Mouse (Mus musculus) MEL (cell line): ENCODE data around the gene Vwce. TPM values are rescaled to one million over a fixed set of nuclear protein-coding genes. Genes with fewer than 3 reads are reported as not detected.

Experiments used
- DNase-seq: peaks from one replicate; pipeline ENCODE4 v3.0.0; 2011; ENCODE audit warnings: low read depth, low spot score
- H3K27ac ChIP-seq: 2 replicates; pipeline ENCODE4 v1.5.1; 2012; ENCODE audit warnings: low read depth, mild to moderate bottlenecking, control low read depth, low read length, moderate library complexity; ENCODE audit not compliant: control insufficient read depth
- H3K27me3 ChIP-seq, 2 experiments: fragments of 150-350 bp in 1 of 2; sonication (generic) in 1 of 2; 2 replicates each; pipeline ENCODE4 v1.6.1; 2012; ENCODE audit warnings: low read length in 2 of 2, mild to moderate bottlenecking in 2 of 2, improper control_type of control experiment in 1 of 2, moderate library complexity in 1 of 2; ENCODE audit not compliant: insufficient read depth in 2 of 2, control insufficient read depth in 1 of 2
- H3K36me3 ChIP-seq, 2 experiments: 2 replicates each; pipeline ENCODE4 v1.6.1; 2012 to 2014; ENCODE audit warnings: low read length in 2 of 2, improper control_type of control experiment in 1 of 2, inconsistent platforms in 1 of 2, mild to moderate bottlenecking in 1 of 2; ENCODE audit not compliant: insufficient read depth in 2 of 2, control insufficient read depth in 1 of 2
- H3K4me1 ChIP-seq, 2 experiments: fragments of 150-350 bp in 1 of 2; sonication (generic) in 1 of 2; 2 replicates each; pipeline ENCODE4 v1.6.1; 2012; ENCODE audit warnings: low read length in 2 of 2, improper control_type of control experiment in 1 of 2, mild to moderate bottlenecking in 1 of 2; ENCODE audit not compliant: insufficient read depth in 2 of 2, control insufficient read depth in 1 of 2
- H3K4me3 ChIP-seq, 2 experiments: fragments of 150-350 bp in 1 of 2; sonication (generic) in 1 of 2; 2 replicates each; pipeline ENCODE4 v1.5.1; 2012; ENCODE audit warnings: low read depth in 2 of 2, low read length in 2 of 2, mild to moderate bottlenecking in 2 of 2, moderate library complexity in 2 of 2, control low read depth in 1 of 2, improper control_type of control experiment in 1 of 2; ENCODE audit not compliant: control insufficient read depth in 1 of 2, insufficient read depth in 1 of 2
- H3K79me2 ChIP-seq: 2 replicates; pipeline ENCODE4 v1.6.1; 2012; ENCODE audit warnings: mild to moderate bottlenecking, low read length, moderate library complexity; ENCODE audit not compliant: control insufficient read depth, poor library complexity, insufficient read depth
- H3K9ac ChIP-seq: 2 replicates; pipeline ENCODE4 v1.6.1; 2012; ENCODE audit warnings: low read depth, mild to moderate bottlenecking, control low read depth, low read length, moderate library complexity; ENCODE audit not compliant: control insufficient read depth, poor library complexity, severe bottlenecking
- H3K9me3 ChIP-seq: fragments of 150-350 bp; sonication (generic); replicated peaks from 2 replicates; pipeline ENCODE4 v1.6.1; 2012; ENCODE audit warnings: mild to moderate bottlenecking, low read length, improper control_type of control experiment, moderate library complexity; ENCODE audit not compliant: insufficient read depth
- BHLHE40 ChIP-seq: IDR thresholded peaks from 2 replicates; pipeline ENCODE4 v1.6.1; 2012; ENCODE audit warnings: low read depth, mild to moderate bottlenecking, inconsistent platforms, low read length, improper control_type of control experiment, borderline replicate concordance
- CHD1 ChIP-seq: IDR thresholded peaks from 2 replicates; pipeline ENCODE4 v1.6.1; 2012; ENCODE audit warnings: low read depth, mild to moderate bottlenecking, inconsistent platforms, low read length, improper control_type of control experiment
- CHD2 ChIP-seq: IDR thresholded peaks from 2 replicates; pipeline ENCODE4 v1.6.1; 2011; ENCODE audit warnings: low read length, improper control_type of control experiment
- CTCF ChIP-seq, 3 experiments: IDR thresholded peaks in 2 of 3; conservative IDR thresholded peaks in 1 of 3; 2 replicates each; pipeline ENCODE4 v1.5.1; 2011 to 2012; ENCODE audit warnings: low read length in 3 of 3, low read depth in 2 of 3, mild to moderate bottlenecking in 2 of 3, improper control_type of control experiment in 1 of 3, inconsistent platforms in 1 of 3, mixed read lengths in 1 of 3, moderate library complexity in 1 of 3; ENCODE audit not compliant: control insufficient read depth in 1 of 3, insufficient read depth in 1 of 3, poor library complexity in 1 of 3, severe bottlenecking in 1 of 3
- E2F4 ChIP-seq: IDR thresholded peaks from 2 replicates; pipeline ENCODE4 v1.6.1; 2011; ENCODE audit warnings: low read depth, low read length, improper control_type of control experiment, borderline replicate concordance
- ELF1 ChIP-seq: IDR thresholded peaks from 2 replicates; pipeline ENCODE4 v1.6.1; 2014; ENCODE audit warnings: low read depth, mild to moderate bottlenecking, inconsistent platforms, low read length, improper control_type of control experiment, moderate library complexity
- EP300 ChIP-seq, 2 experiments: IDR thresholded peaks; 2 replicates each; pipeline ENCODE4 v1.6.1; 2011; ENCODE audit warnings: improper control_type of control experiment in 2 of 2, low read length in 2 of 2, low read depth in 1 of 2, mild to moderate bottlenecking in 1 of 2
- ETS1 ChIP-seq: IDR thresholded peaks from 2 replicates; pipeline ENCODE4 v1.6.1; 2012; ENCODE audit warnings: low read depth, mild to moderate bottlenecking, inconsistent platforms, low read length, improper control_type of control experiment, moderate library complexity
- GATA1 ChIP-seq: IDR thresholded peaks from 2 replicates; pipeline ENCODE4 v1.6.1; 2011; ENCODE audit warnings: low read depth, low read length, improper control_type of control experiment
- HCFC1 ChIP-seq: IDR thresholded peaks from 2 replicates; pipeline ENCODE4 v1.6.1; 2012; ENCODE audit warnings: low read depth, mild to moderate bottlenecking, inconsistent platforms, low read length, improper control_type of control experiment, moderate library complexity
- JUND ChIP-seq: IDR thresholded peaks from 2 replicates; pipeline ENCODE4 v1.6.1; 2011; ENCODE audit warnings: low read depth, mild to moderate bottlenecking, improper control_type of control experiment, low read length
- MAFK ChIP-seq: IDR thresholded peaks from 2 replicates; pipeline ENCODE4 v1.6.1; 2011; ENCODE audit warnings: low read depth, mild to moderate bottlenecking, low read length, improper control_type of control experiment, borderline replicate concordance
- MAX ChIP-seq: IDR thresholded peaks from 2 replicates; pipeline ENCODE4 v1.6.1; 2011; ENCODE audit warnings: low read length, improper control_type of control experiment
- MEF2A ChIP-seq: IDR thresholded peaks from 2 replicates; pipeline ENCODE4 v1.6.1; 2014; ENCODE audit warnings: low read depth, mild to moderate bottlenecking, inconsistent platforms, low read length, improper control_type of control experiment; ENCODE audit not compliant: poor library complexity, insufficient replicate concordance, severe bottlenecking; ENCODE audit errors: extremely low read depth
- MYB ChIP-seq: IDR thresholded peaks from 2 replicates; pipeline ENCODE4 v1.6.1; 2011; ENCODE audit warnings: mild to moderate bottlenecking, low read depth, low read length, improper control_type of control experiment
- MYC ChIP-seq: IDR thresholded peaks from 2 replicates; pipeline ENCODE4 v1.6.1; 2011; ENCODE audit warnings: low read depth, mild to moderate bottlenecking, low read length, improper control_type of control experiment, moderate library complexity
- NELFE ChIP-seq: IDR thresholded peaks from 2 replicates; pipeline ENCODE4 v1.6.1; 2011; ENCODE audit warnings: low read depth, low read length, improper control_type of control experiment
- POLR2A ChIP-seq, 2 experiments: IDR thresholded peaks; 2 replicates each; pipeline ENCODE4 v1.6.1; 2011 to 2012; ENCODE audit warnings: low read length in 2 of 2, mild to moderate bottlenecking in 2 of 2, control low read depth in 1 of 2, improper control_type of control experiment in 1 of 2, low read depth in 1 of 2, moderate library complexity in 1 of 2; ENCODE audit not compliant: control insufficient read depth in 1 of 2, insufficient read depth in 1 of 2, poor library complexity in 1 of 2
- POLR2AphosphoS2 ChIP-seq: IDR thresholded peaks from 2 replicates; pipeline ENCODE4 v1.6.1; 2011; ENCODE audit warnings: low read length, improper control_type of control experiment
- POLR2AphosphoS5 ChIP-seq: IDR thresholded peaks from 2 replicates; pipeline ENCODE4 v1.6.1; 2012; ENCODE audit warnings: low read depth, borderline replicate concordance, mild to moderate bottlenecking, inconsistent platforms, low read length, moderate library complexity, mixed read lengths
- RAD21 ChIP-seq: IDR thresholded peaks from 2 replicates; pipeline ENCODE4 v1.6.1; 2011; ENCODE audit warnings: mild to moderate bottlenecking, low read depth, low read length, improper control_type of control experiment
- RCOR1 ChIP-seq: IDR thresholded peaks from 2 replicates; pipeline ENCODE4 v1.6.1; 2012; ENCODE audit warnings: low read depth, mild to moderate bottlenecking, inconsistent platforms, low read length, improper control_type of control experiment
- SMC3 ChIP-seq: IDR thresholded peaks from 2 replicates; pipeline ENCODE4 v1.6.1; 2011; ENCODE audit warnings: low read depth, low read length, improper control_type of control experiment
- TAL1 ChIP-seq: IDR thresholded peaks from 2 replicates; pipeline ENCODE4 v1.6.1; 2012; ENCODE audit warnings: mild to moderate bottlenecking, inconsistent platforms, low read length, moderate library complexity, mixed read lengths
- USF1 ChIP-seq: IDR thresholded peaks from 2 replicates; pipeline ENCODE4 v1.6.1; 2014; ENCODE audit warnings: low read depth, mild to moderate bottlenecking, inconsistent platforms, low read length, improper control_type of control experiment, moderate library complexity
- ZC3H11A ChIP-seq: IDR thresholded peaks from 2 replicates; pipeline ENCODE4 v1.6.1; 2012; ENCODE audit warnings: low read depth, mild to moderate bottlenecking, inconsistent platforms, low read length, improper control_type of control experiment
- ZKSCAN1 ChIP-seq: IDR thresholded peaks from 2 replicates; pipeline ENCODE4 v1.6.1; 2012; ENCODE audit warnings: low read depth, mild to moderate bottlenecking, inconsistent platforms, low read length, improper control_type of control experiment, moderate library complexity
- ZMIZ1 ChIP-seq: IDR thresholded peaks from 2 replicates; pipeline ENCODE4 v1.6.1; 2012; ENCODE audit warnings: low read depth, mild to moderate bottlenecking, inconsistent platforms, low read length, improper control_type of control experiment, moderate library complexity
- ZNF384 ChIP-seq: IDR thresholded peaks from 2 replicates; pipeline ENCODE4 v1.6.1; 2012; ENCODE audit warnings: low read depth, mild to moderate bottlenecking, inconsistent platforms, low read length, improper control_type of control experiment
- polyA plus RNA-seq, 2 experiments: library from polyadenylated mRNA; stranded (reverse) in 1 of 2; unstranded in 1 of 2; fragments of >175 nt in 1 of 2; fragments of >200 nt in 1 of 2; gene quantifications; 2 replicates each; pipeline versions ENCODE4 v1.2.1 to v1.2.4; 2012; ENCODE audit warnings: low replicate concordance in 2 of 2, low read depth in 1 of 2; ENCODE audit not compliant: insufficient read length in 2 of 2, insufficient read depth in 1 of 2, missing spikeins in 1 of 2
- total RNA-seq: library from RNA; depleted of rRNA; stranded (reverse); fragments of 300-350 nt; gene quantifications from 2 replicates; pipeline ENCODE4 v1.2.3, GENCODE M21; 2012

Gene Vwce
- total and polyA plus RNA-seq, 3 experiments, result 0.04 to 666 (median 1.8) TPM

DNA sequence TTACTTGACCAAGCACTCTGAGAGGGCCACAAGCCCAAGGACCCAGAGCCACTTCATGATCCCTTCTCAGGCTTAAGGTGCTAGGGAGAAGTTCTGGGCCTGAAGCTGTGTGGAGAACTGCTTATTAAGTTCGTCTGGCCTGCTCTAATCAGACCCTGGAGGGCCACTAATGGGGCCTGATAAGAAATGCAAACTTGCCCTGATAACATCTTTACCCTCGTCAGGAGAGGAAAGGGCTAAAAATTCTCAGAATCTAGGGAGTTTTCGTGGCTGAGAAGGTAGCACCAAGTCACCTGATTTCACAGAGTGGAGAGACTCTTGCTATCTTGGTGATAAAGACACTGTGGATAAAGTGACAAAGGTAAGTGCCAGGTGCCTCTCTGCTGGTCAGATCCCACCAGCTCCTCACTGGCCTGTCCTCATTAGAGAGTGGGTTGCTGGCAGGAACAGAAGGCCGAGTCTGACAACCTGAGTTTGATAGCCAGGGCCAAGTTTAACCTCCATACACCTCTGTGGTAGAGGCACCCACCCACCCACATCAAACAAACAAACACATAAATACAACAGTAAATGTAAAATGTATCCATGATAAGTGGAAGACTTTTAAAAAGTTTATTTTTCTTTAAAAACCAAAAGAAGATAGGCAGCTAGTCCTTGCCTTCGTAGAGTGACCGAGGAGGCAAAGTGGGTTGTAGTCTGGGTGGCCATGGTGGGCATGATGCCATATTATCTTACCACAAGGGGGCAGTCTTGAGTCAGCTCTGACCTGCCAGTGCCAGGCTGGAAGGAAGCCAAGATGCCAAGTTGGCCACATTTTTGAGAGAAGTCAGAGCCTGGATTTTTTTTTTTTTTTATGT, 44.1 kb downstream of the Vwce start, which contains the start of gene Pga5:
Gene Pga5, minus strand, starts transcription at position 157 of the 857 bp plus-strand sequence.
- no peak within 1 kb of the TSS for H3K9ac ChIP-seq
- no peaks in the 10 kb centered on the region for H3K79me2 ChIP-seq
- H3K36me3 ChIP-seq, result peaks cover 0 to 9% of the 10 kb centered on the region in 2 experiments; a peak in 2 of 4 replicates
- H3K4me3 ChIP-seq, result no peak within 1 kb of the TSS
- H3K27ac ChIP-seq, result no peak within 1 kb of the TSS
- TF ChIP-seq MAFK (no peak), CHD1 (no peak), HCFC1 (no peak), MYB (no peak), JUND (no peak), ZKSCAN1 (no peak), EP300 (IDR thresholded peaks at IDR 0.05; ENCODE audit: low read depth in 1 of 2, low read length in 2 of 2) (no peak), POLR2AphosphoS5 (no peak), ZNF384 (peak; percentile 58; the same call in 1 of the 2 replicates), POLR2A (IDR thresholded peaks at IDR 0.05; ENCODE audit: control insufficient read depth in 1 of 2, insufficient read depth in 1 of 2, low read depth in 1 of 2, low read length in 2 of 2, poor library complexity in 1 of 2) (no peak), ETS1 (no peak), GATA1 (peak; percentile 66), BHLHE40 (no peak), CHD2 (no peak), RCOR1 (no peak), POLR2AphosphoS2 (no peak), ELF1 (no peak), RAD21 (peak; percentile 70), MAX (no peak), MYC (no peak), CTCF (IDR thresholded peaks at IDR 0.05 in 2 of 3, conservative IDR thresholded peaks at IDR 0.05 in 1 of 3; ENCODE audit: control insufficient read depth in 1 of 3, insufficient read depth in 1 of 3, low read depth in 2 of 3, low read length in 3 of 3, poor library complexity in 1 of 3, severe bottlenecking in 1 of 3) (peak; percentile 84 to 88 (median 85)), ZC3H11A (peak; percentile 58), E2F4 (no peak), USF1 (no peak), ZMIZ1 (no peak), MEF2A (no peak), SMC3 (peak; percentile 82), NELFE (no peak), TAL1 (no peak)
- H3K9me3 ChIP-seq, result no peaks in the 10 kb centered on the region
- peaks cover 6 to 11% of the 10 kb centered on the region in 2 experiments for H3K27me3 ChIP-seq
- peaks cover 0 to 10% of the 10 kb centered on the region in 2 experiments; a peak in 2 of 4 replicates for H3K4me1 ChIP-seq
- peak; percentile 63 for DNase-seq
